Mouse (Mus musculus): ENCODE results near the gene Sgk2. TPM values are rescaled to one million over a fixed set of nuclear protein-coding genes. Genes with fewer than 3 reads are reported as not detected.
A peak's percentile ranks its signal among the peaks of the same experiment; 100 is the strongest.

The Sgk2 gene
- polyA plus RNA-seq (2012; rRNA removed) = 0.22 and 0.24 TPM in 2 replicates

DNA sequence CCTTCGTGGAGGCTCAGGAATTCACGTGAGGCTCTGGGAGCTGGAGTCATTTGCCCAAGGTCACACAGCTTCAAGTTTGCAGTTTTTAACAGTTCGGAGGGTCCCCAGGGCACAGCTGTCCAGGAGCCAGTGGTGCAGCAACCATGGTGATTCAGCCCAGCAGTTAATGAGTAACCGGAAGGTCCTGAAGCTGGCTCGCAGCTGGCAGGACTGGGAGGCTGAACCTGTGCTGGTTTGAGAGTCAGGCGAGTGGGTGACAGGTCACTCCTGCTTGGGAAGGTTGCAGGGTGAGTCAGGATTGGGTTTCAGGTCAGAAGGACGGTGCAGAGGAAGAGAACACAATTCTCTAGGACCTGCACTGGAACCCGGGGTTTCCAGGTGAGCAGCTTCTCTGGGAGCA, at the start of gene Sgk2:
TSS of gene Sgk2 (plus strand) at position 113 of the 400 bp plus-strand sequence.
- WGBS = 84% methylated on average over 8 of the region's 8 CpGs
- no peak for TF ChIP-seq CTCF (IDR thresholded peaks at IDR 0.05; ENCODE audit: borderline replicate concordance, control insufficient read depth, extremely low read depth, insufficient read depth, low read length, poor library complexity)
- no peak for TF ChIP-seq POLR2A (IDR thresholded peaks at IDR 0.05; ENCODE audit: control insufficient read depth, extremely low read depth, insufficient read depth, low read length, poor library complexity)
- H3K27ac ChIP-seq (ENCODE audit: control insufficient read depth, insufficient read depth, low read length) = no peak within 1 kb of the TSS

DNA sequence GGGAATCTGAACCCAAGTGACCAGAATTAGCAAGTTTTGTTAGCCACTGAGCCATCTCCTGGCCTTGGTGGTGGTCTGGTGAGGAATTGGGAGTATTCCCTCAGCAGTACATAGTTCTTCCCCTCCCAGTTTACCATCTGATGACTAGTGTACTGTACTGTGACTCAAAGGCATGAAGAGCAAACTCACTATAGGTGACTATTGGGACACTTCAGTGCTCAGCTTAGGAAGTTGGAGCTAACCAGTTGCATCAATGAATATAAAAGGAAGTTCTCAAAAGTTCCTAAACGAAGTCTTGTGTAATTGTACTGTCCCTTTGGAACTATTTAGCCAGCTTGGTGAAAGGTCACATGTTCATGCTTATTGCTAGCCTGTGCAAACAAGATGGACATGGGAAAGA, 47.6 kb upstream of the Sgk2 start:
- TF ChIP-seq CTCF (IDR thresholded peaks at IDR 0.05; ENCODE audit: borderline replicate concordance, control insufficient read depth, extremely low read depth, insufficient read depth, low read length, poor library complexity) (no peak), POLR2A (IDR thresholded peaks at IDR 0.05; ENCODE audit: control insufficient read depth, extremely low read depth, insufficient read depth, low read length, poor library complexity) (no peak)
- H3K36me3 ChIP-seq (ENCODE audit: control insufficient read depth, insufficient read depth, low read length) = peaks cover 54% of the 10 kb centered on the region
- no peak overlapping the region for H3K4me3 ChIP-seq (ENCODE audit: control insufficient read depth, insufficient read depth, low read length)
- WGBS = 74% methylated on average over 1 of the region's 1 CpGs
- H3K27ac ChIP-seq (ENCODE audit: control insufficient read depth, insufficient read depth, low read length) = no peak overlapping the region
- H3K4me1 ChIP-seq (replicated peaks; ENCODE audit: control insufficient read depth, insufficient read depth, low read length) = no peaks in the 10 kb centered on the region
- no peak for DNase-seq
- H3K27me3 ChIP-seq (ENCODE audit: control insufficient read depth, insufficient read depth, low read length) = no peaks in the 10 kb centered on the region; the same call in 1 of the 2 replicates

More for the DNA sequence above, at the start of gene Sgk2:
- H3K4me1 ChIP-seq (replicated peaks; ENCODE audit: control insufficient read depth, insufficient read depth, low read length) = no peaks in the 10 kb centered on the region
- no peak within 1 kb of the TSS for H3K4me3 ChIP-seq (ENCODE audit: control insufficient read depth, insufficient read depth, low read length)
- no peaks in the 10 kb centered on the region for H3K36me3 ChIP-seq (ENCODE audit: control insufficient read depth, insufficient read depth, low read length)
- DNase-seq = no peak
- no peaks in the 10 kb centered on the region for H3K27me3 ChIP-seq (ENCODE audit: control insufficient read depth, insufficient read depth, low read length)

DNA sequence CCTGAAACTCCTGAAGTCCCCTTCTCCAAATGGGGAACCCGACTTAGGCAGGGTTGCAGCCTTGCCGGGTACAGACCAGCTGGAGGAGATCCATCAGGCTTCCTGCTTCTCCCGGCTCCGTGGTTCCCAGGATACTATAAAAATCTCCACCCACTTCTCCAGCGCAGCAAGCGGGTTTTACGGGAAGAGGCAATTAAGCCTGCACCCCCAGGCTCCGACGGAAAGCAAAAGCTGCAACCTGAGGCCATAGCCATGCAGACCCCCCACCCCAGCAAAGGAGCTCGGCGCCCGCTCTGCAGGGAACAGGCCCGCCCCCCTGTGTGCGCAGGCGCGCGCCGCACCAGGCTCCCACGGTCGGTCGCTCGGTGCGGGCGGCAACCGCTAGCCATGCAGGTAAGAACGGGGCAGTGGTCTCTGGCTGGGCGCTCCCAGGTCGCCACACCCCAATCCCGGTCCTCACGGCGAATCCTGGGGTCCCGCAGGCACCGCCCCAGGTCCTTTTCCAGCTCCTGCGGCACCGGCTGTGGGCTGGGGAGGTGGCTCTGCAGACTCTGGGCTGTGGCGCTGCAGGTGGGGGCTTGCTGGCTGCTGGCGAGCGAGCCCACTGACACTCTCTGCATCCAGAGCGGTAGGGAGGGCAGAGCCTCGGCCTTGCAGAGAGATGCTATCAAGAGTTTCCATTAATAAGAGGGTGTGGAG, 43.8 kb upstream of the Sgk2 start, which contains the start of gene L3mbtl1:
TSS of gene L3mbtl1 (plus strand) at position 325 of the 699 bp plus-strand sequence.
- no peaks in the 10 kb centered on the region; the same call in 1 of the 2 replicates for H3K27me3 ChIP-seq (ENCODE audit: control insufficient read depth, insufficient read depth, low read length)
- peaks cover 17% of the 10 kb centered on the region for H3K36me3 ChIP-seq (ENCODE audit: control insufficient read depth, insufficient read depth, low read length)
- peak; percentile 15 for DNase-seq
- WGBS = 2% methylated on average over 40 of the region's 40 CpGs
- no peak within 1 kb of the TSS for H3K27ac ChIP-seq (ENCODE audit: control insufficient read depth, insufficient read depth, low read length)
- no peak for TF ChIP-seq CTCF (IDR thresholded peaks at IDR 0.05; ENCODE audit: borderline replicate concordance, control insufficient read depth, extremely low read depth, insufficient read depth, low read length, poor library complexity)
- TF ChIP-seq POLR2A (IDR thresholded peaks at IDR 0.05; ENCODE audit: control insufficient read depth, extremely low read depth, insufficient read depth, low read length, poor library complexity) = no peak
- 0 out of 2 replicates have a peak within 1 kb of the TSS, but pooled peaks have one; percentile 19 for H3K4me3 ChIP-seq (ENCODE audit: control insufficient read depth, insufficient read depth, low read length)
- no peaks in the 10 kb centered on the region for H3K4me1 ChIP-seq (replicated peaks; ENCODE audit: control insufficient read depth, insufficient read depth, low read length)

DNA sequence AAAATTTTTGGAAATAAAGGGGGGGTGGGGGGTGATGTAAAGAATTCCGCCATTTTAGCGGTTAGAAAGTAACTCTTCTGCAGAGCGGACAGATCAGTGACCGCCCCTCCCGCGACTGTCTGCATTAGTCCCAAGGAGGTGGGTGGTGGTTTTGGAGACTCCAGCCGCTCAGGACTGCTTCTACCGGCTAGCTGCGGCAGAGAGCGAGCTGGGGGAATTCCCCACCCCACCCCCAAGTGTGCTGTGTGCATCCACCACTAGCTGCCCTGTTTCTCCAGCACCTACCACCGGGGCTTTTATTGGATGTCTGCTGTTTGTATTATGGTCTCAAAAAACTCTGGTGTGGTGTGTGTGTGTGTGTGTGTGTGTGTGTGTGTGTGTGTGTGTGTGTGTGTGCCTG, 43.2 kb upstream of the Sgk2 start:
- WGBS = 14% methylated on average over 11 of the region's 11 CpGs
- TF ChIP-seq POLR2A (IDR thresholded peaks at IDR 0.05; ENCODE audit: control insufficient read depth, extremely low read depth, insufficient read depth, low read length, poor library complexity) (no peak), CTCF (IDR thresholded peaks at IDR 0.05; ENCODE audit: borderline replicate concordance, control insufficient read depth, extremely low read depth, insufficient read depth, low read length, poor library complexity) (no peak)
- Histone ChIP-seq H3K36me3 (ENCODE audit: control insufficient read depth, insufficient read depth, low read length) (peaks cover 11% of the 10 kb centered on the region), H3K4me1 (replicated peaks; ENCODE audit: control insufficient read depth, insufficient read depth, low read length) (no peaks in the 10 kb centered on the region), H3K27ac (ENCODE audit: control insufficient read depth, insufficient read depth, low read length) (no peak overlapping the region), H3K4me3 (ENCODE audit: control insufficient read depth, insufficient read depth, low read length) (no peak overlapping the region), H3K27me3 (ENCODE audit: control insufficient read depth, insufficient read depth, low read length) (no peaks in the 10 kb centered on the region; the same call in 1 of the 2 replicates)
- no peak for DNase-seq

DNA sequence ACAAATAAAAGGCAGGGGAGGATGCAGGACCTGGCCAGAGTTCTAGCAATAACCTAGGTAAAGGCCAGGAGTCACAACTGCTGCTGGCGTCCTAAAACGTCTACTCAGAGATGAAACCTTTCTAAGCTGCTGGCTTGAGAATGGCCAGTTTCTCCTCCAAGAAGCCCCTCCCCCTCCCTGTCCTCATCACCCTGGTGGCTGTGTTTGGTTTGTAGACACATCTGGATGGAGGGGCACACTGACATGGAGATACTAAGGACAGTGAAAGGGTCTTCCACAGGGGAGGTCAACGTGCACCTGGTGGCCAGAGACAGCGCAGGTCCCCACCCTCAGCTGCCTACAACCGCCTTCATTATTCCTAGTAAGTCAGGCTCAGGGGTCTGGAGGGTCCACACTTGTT, 40.2 kb upstream of the Sgk2 start:
- DNase-seq = no peak
- no peak overlapping the region for H3K27ac ChIP-seq (ENCODE audit: control insufficient read depth, insufficient read depth, low read length)
- H3K36me3 ChIP-seq (ENCODE audit: control insufficient read depth, insufficient read depth, low read length) = no peaks in the 10 kb centered on the region
- no peaks in the 10 kb centered on the region for H3K4me1 ChIP-seq (replicated peaks; ENCODE audit: control insufficient read depth, insufficient read depth, low read length)
- WGBS = 95% methylated on average over 5 of the region's 5 CpGs
- TF ChIP-seq POLR2A (IDR thresholded peaks at IDR 0.05; ENCODE audit: control insufficient read depth, extremely low read depth, insufficient read depth, low read length, poor library complexity) = no peak
- no peak for TF ChIP-seq CTCF (IDR thresholded peaks at IDR 0.05; ENCODE audit: borderline replicate concordance, control insufficient read depth, extremely low read depth, insufficient read depth, low read length, poor library complexity)
- H3K4me3 ChIP-seq (ENCODE audit: control insufficient read depth, insufficient read depth, low read length) = no peak overlapping the region
- H3K27me3 ChIP-seq (ENCODE audit: control insufficient read depth, insufficient read depth, low read length) = no peaks in the 10 kb centered on the region; the same call in 1 of the 2 replicates

DNA sequence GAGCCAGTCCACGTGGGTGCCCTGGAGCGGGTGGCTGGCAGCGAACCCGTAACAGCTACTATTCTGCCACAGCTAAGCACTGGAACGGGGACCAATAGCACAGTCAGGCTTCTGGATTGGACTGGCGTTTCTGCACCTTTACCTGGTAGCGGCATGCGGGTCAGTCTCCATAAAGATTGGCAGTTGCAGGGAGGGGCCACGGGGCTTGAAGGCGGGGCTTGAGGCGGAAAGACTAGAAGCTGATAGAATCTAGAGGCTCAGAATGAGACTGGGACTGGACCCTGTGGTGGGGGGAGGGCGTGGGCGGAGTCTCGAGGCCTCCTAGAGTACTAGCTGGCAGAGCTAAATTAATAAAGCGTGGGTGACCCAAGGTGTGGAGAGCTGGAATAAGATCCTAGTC, 39.4 kb upstream of the Sgk2 start:
- TF ChIP-seq CTCF (IDR thresholded peaks at IDR 0.05; ENCODE audit: borderline replicate concordance, control insufficient read depth, extremely low read depth, insufficient read depth, low read length, poor library complexity) = no peak
- TF ChIP-seq POLR2A (IDR thresholded peaks at IDR 0.05; ENCODE audit: control insufficient read depth, extremely low read depth, insufficient read depth, low read length, poor library complexity) = no peak
- H3K27me3 ChIP-seq (ENCODE audit: control insufficient read depth, insufficient read depth, low read length) = no peaks in the 10 kb centered on the region; the same call in 1 of the 2 replicates
- H3K27ac ChIP-seq (ENCODE audit: control insufficient read depth, insufficient read depth, low read length) = no peak overlapping the region
- no peaks in the 10 kb centered on the region for H3K4me1 ChIP-seq (replicated peaks; ENCODE audit: control insufficient read depth, insufficient read depth, low read length)
- WGBS = 76% methylated on average over 15 of the region's 15 CpGs
- no peaks in the 10 kb centered on the region for H3K36me3 ChIP-seq (ENCODE audit: control insufficient read depth, insufficient read depth, low read length)
- no peak overlapping the region for H3K4me3 ChIP-seq (ENCODE audit: control insufficient read depth, insufficient read depth, low read length)
- DNase-seq = no peak
